Mouse (Mus musculus): ENCODE measurements around the gene Crym.
A peak's percentile ranks its signal among the peaks of the same experiment; 100 is the strongest.

Crym gene

GRCm38 (mm10) chr7:120201771-120202170 is at the start of gene Crym:
Gene Crym, minus strand, starts transcription at chr7:120202111.
- DNase-seq = no peak

GRCm38 (mm10) chr7:120241092-120241491 is 39.2 kb upstream of the Crym start:
- DNase-seq = no peak

- no peak for DNase-seq
These were observed 26.6 kb upstream of the Crym start for GRCm38 (mm10) chr7:120228541-120228940.

- no peak for DNase-seq
These were observed 4.1 kb upstream of the Crym start for GRCm38 (mm10) chr7:120205989-120206388.

GRCm38 (mm10) chr7:120203789-120204188 is 1.9 kb upstream of the Crym start, which contains the start of gene Abca14:
Gene Abca14, plus strand, starts transcription at chr7:120203961.
- DNase-seq = peak; percentile 90

GRCm38 (mm10) chr7:120201231-120201744 is 623 bp downstream of the Crym start:
- DNase-seq = peak; percentile 73

- no peak for DNase-seq
These were observed 6.7 kb downstream of the Crym start for GRCm38 (mm10) chr7:120195207-120195606.

- DNase-seq = no peak
These were observed 9.1 kb downstream of the Crym start for GRCm38 (mm10) chr7:120192816-120193215.

- no peak for DNase-seq
These were observed 9.7 kb downstream of the Crym start for GRCm38 (mm10) chr7:120192207-120192606.

GRCm38 (mm10) chr7:120190150-120190665 is 11.7 kb downstream of the Crym start:
- peak; percentile 69 for DNase-seq

GRCm38 (mm10) chr7:120189369-120190149 is 12.4 kb downstream of the Crym start:
- peak; percentile 65 for DNase-seq

GRCm38 (mm10) chr7:120188946-120189345 is 13.0 kb downstream of the Crym start:
- peak; percentile 27 for DNase-seq

GRCm38 (mm10) chr7:120182891-120183290 is 19.0 kb downstream of the Crym start:
- no peak for DNase-seq

- no peak for DNase-seq
These were observed 20.3 kb downstream of the Crym start for GRCm38 (mm10) chr7:120181401-120182230.

- no peak for DNase-seq
These were observed 21.4 kb downstream of the Crym start for GRCm38 (mm10) chr7:120180547-120180946.

- no peak for DNase-seq
These were observed 23.0 kb downstream of the Crym start for GRCm38 (mm10) chr7:120178935-120179334.

GRCm38 (mm10) chr7:120177611-120178010 is 24.3 kb downstream of the Crym start:
- no peak for DNase-seq

GRCm38 (mm10) chr7:120174723-120175504 is 27.0 kb downstream of the Crym start:
- DNase-seq = no peak

GRCm38 (mm10) chr7:120173603-120174244 is 28.2 kb downstream of the Crym start, which contains the start of gene Anks4b:
Gene Anks4b, plus strand, starts transcription at chr7:120173858.
- DNase-seq = peak; percentile 89

GRCm38 (mm10) chr7:120172188-120172700 is 29.7 kb downstream of the Crym start:
- no peak for DNase-seq

- peak; percentile 27 for DNase-seq
These were observed 38.2 kb downstream of the Crym start for GRCm38 (mm10) chr7:120163581-120164251.
